Mouse (Mus musculus): ENCODE measurements around the gene Pitx2. TPM values are rescaled to one million over a fixed set of nuclear protein-coding genes. Genes with fewer than 3 reads are reported as not detected.

Pitx2 gene
- polyA plus RNA-seq, 1 experiment, result 0.11 TPM

GRCm38 (mm10) chr3:129238664-129239258, 39.1 kb downstream of the Pitx2 start:
- TF ChIP-seq FLI1 (IDR thresholded peaks at IDR 0.05; ENCODE audit: low read length), result no peak
- no peak for TF ChIP-seq GATA1 (IDR thresholded peaks at IDR 0.05; ENCODE audit: borderline replicate concordance, low read length)
- no peaks in the 10 kb centered on the region for H3K4me1 ChIP-seq

GRCm38 (mm10) chr3:129250997-129251396, 51.3 kb downstream of the Pitx2 start:
- H3K4me3 ChIP-seq (replicated peaks), result no peak overlapping the region
- TF ChIP-seq FLI1 (IDR thresholded peaks at IDR 0.05; ENCODE audit: low read length) (no peak), GATA1 (IDR thresholded peaks at IDR 0.05; ENCODE audit: borderline replicate concordance, low read length) (no peak)
- H3K36me3 ChIP-seq (replicated peaks; ENCODE audit: low read length), result no peaks in the 10 kb centered on the region

More at GRCm38 (mm10) chr3:129238664-129239258, 39.1 kb downstream of the Pitx2 start:
- Histone ChIP-seq H3K36me3 (replicated peaks; ENCODE audit: low read length) (no peaks in the 10 kb centered on the region), H3K27me3 (replicated peaks) (peaks cover under 1% of the 10 kb centered on the region), H3K4me3 (replicated peaks) (no peak overlapping the region), H3K9me3 (peaks cover 3% of the 10 kb centered on the region; the same call in 1 of the 2 replicates)

GRCm38 (mm10) chr3:129254246-129254645, 54.6 kb downstream of the Pitx2 start:
- Histone ChIP-seq H3K36me3 (replicated peaks; ENCODE audit: low read length) (no peaks in the 10 kb centered on the region), H3K4me1 (peaks cover 2% of the 10 kb centered on the region; the same call in 1 of the 2 replicates), H3K9me3 (0 out of 2 replicates have a peak, but pooled peaks cover 2% of the 10 kb centered on the region), H3K4me3 (replicated peaks) (no peak overlapping the region), H3K27me3 (replicated peaks) (peaks cover 6% of the 10 kb centered on the region)
- TF ChIP-seq FLI1 (IDR thresholded peaks at IDR 0.05; ENCODE audit: low read length), result no peak
- no peak for TF ChIP-seq GATA1 (IDR thresholded peaks at IDR 0.05; ENCODE audit: borderline replicate concordance, low read length)

More at GRCm38 (mm10) chr3:129250997-129251396, 51.3 kb downstream of the Pitx2 start:
- Histone ChIP-seq H3K27me3 (replicated peaks) (no peaks in the 10 kb centered on the region), H3K9me3 (no peaks in the 10 kb centered on the region), H3K4me1 (no peaks in the 10 kb centered on the region)

- H3K9me3 ChIP-seq, result 0 out of 2 replicates have a peak, but pooled peaks cover 2% of the 10 kb centered on the region
- H3K4me3 ChIP-seq (replicated peaks), result peak overlapping the region; percentile 48
- peaks cover 6% of the 10 kb centered on the region for H3K27me3 ChIP-seq (replicated peaks)
- peaks cover 2% of the 10 kb centered on the region; the same call in 1 of the 2 replicates for H3K4me1 ChIP-seq
- H3K36me3 ChIP-seq (replicated peaks; ENCODE audit: low read length), result no peaks in the 10 kb centered on the region
- TF ChIP-seq FLI1 (IDR thresholded peaks at IDR 0.05; ENCODE audit: low read length) (no peak), GATA1 (IDR thresholded peaks at IDR 0.05; ENCODE audit: borderline replicate concordance, low read length) (no peak)
Measured at GRCm38 (mm10) chr3:129256283-129256682, 56.6 kb downstream of the Pitx2 start.

GRCm38 (mm10) chr3:129256766-129257165, 57.1 kb downstream of the Pitx2 start:
- no peak for TF ChIP-seq GATA1 (IDR thresholded peaks at IDR 0.05; ENCODE audit: borderline replicate concordance, low read length)
- TF ChIP-seq FLI1 (IDR thresholded peaks at IDR 0.05; ENCODE audit: low read length), result no peak

GRCm38 (mm10) chr3:129258497-129258896, 58.8 kb downstream of the Pitx2 start:
- H3K9me3 ChIP-seq, result 0 out of 2 replicates have a peak, but pooled peaks cover 6% of the 10 kb centered on the region
- no peak for TF ChIP-seq GATA1 (IDR thresholded peaks at IDR 0.05; ENCODE audit: borderline replicate concordance, low read length)
- TF ChIP-seq FLI1 (IDR thresholded peaks at IDR 0.05; ENCODE audit: low read length), result no peak
- H3K27me3 ChIP-seq (replicated peaks), result peaks cover 6% of the 10 kb centered on the region
- H3K4me1 ChIP-seq, result peaks cover 2% of the 10 kb centered on the region; the same call in 1 of the 2 replicates
- H3K4me3 ChIP-seq (replicated peaks), result no peak overlapping the region
- no peaks in the 10 kb centered on the region for H3K36me3 ChIP-seq (replicated peaks; ENCODE audit: low read length)

More at GRCm38 (mm10) chr3:129256766-129257165, 57.1 kb downstream of the Pitx2 start:
- H3K4me3 ChIP-seq (replicated peaks), result no peak overlapping the region
- no peaks in the 10 kb centered on the region for H3K36me3 ChIP-seq (replicated peaks; ENCODE audit: low read length)
- peaks cover 2% of the 10 kb centered on the region; the same call in 1 of the 2 replicates for H3K4me1 ChIP-seq
- 0 out of 2 replicates have a peak, but pooled peaks cover 6% of the 10 kb centered on the region for H3K9me3 ChIP-seq
- peaks cover 6% of the 10 kb centered on the region for H3K27me3 ChIP-seq (replicated peaks)

Other genes starting within 250 kb of the Pitx2 start
- not detected in 2 replicates for gene Enpep, start 132.8 kb downstream of the Pitx2 start, polyA plus RNA-seq (2012; ENCODE audit: insufficient read depth, low replicate concordance)

Data from megakaryocyte, embryonic 14.5 days (primary cell).